In the genomic region with DNA sequence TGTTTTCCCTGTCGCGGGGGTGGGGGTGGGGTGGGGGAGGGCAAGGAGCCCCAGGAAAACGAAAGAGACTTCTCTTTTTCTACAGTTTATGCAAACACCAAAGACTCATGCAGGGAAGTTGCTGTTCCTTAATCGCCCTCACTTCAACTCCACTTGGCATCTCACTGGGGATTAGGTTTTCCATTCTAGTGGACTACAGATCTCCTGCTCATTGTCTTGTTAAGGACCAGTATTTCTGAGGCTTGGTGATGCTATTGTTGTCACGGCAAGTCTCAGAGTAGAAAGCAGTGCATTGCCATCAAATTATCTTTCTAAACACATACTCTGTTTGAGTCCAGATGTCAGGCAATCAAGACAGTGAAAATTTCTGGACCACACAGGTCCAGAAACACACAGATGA, we compare ENCODE assay signal across 14 mouse cellular contexts. TPM values are rescaled to one million over a fixed set of nuclear protein-coding genes. Genes with fewer than 3 reads are reported as not detected.
"Had no signal": no experiment of that assay in that cellular context is flagged by ENCODE, and none has a peak within 500 bp of the region (broad histone marks: within the 10 kb centered on the region; RNA-seq: fewer than 3 reads in every experiment).

No protein-coding gene starts in this region.

- ATAC-seq: liver, embryonic 12.5 days; midbrain, embryonic 15.5 days had no signal

- H3K27me3 ChIP-seq: midbrain, embryonic 15.5 days; neural tube, embryonic 13.5 days had no signal

- H3K4me3 ChIP-seq: left cerebral cortex, adult 2 months; limb, embryonic 15.5 days; liver, embryonic 12.5 days; midbrain, embryonic 10.5 days; midbrain, embryonic 15.5 days; neural tube, embryonic 13.5 days had no signal

- H3K27ac ChIP-seq: left cerebral cortex, adult 2 months; limb, embryonic 15.5 days; liver, embryonic 12.5 days; midbrain, embryonic 10.5 days; midbrain, embryonic 15.5 days; neural tube, embryonic 13.5 days had no signal

- H3K4me2 ChIP-seq: limb, embryonic 15.5 days; liver, embryonic 12.5 days; lung, embryonic 14.5 days; midbrain, embryonic 15.5 days; neural tube, embryonic 13.5 days had no signal

- H3K36me3 ChIP-seq: limb, embryonic 15.5 days; liver, embryonic 12.5 days; midbrain, embryonic 10.5 days; midbrain, embryonic 15.5 days; neural tube, embryonic 13.5 days had no signal

- DNase-seq: kidney, postnatal 14 days; lung, embryonic 14.5 days; lung, postnatal 10 days; lung, postnatal 4 days; right cerebral cortex, adult 18-20 months; right cerebral cortex, postnatal 25 days; thymus, postnatal 36 days had no signal

- H3K9me3 ChIP-seq: limb, embryonic 15.5 days; liver, embryonic 12.5 days; midbrain, embryonic 10.5 days; midbrain, embryonic 15.5 days; neural tube, embryonic 13.5 days had no signal

- H3K4me1 ChIP-seq: liver, embryonic 12.5 days had no signal

- H3K9ac ChIP-seq: limb, embryonic 15.5 days; liver, embryonic 12.5 days; lung, embryonic 14.5 days; midbrain, embryonic 15.5 days; neural tube, embryonic 13.5 days had no signal

RNA-seq across cellular contexts. Expression of a gene that starts 2.9 kb away (rescaled TPM):
- total RNA-seq: megakaryocyte, adult 5-6 weeks had no signal
